Mouse (Mus musculus): ENCODE measurements at regions not wholly inside any gene's neighbourhood (a gene's known extent, or its start where the extent isn't known, plus 50 kb on each side); places are given as distances from the start of the nearest gene placed in this dataset.

DNA sequence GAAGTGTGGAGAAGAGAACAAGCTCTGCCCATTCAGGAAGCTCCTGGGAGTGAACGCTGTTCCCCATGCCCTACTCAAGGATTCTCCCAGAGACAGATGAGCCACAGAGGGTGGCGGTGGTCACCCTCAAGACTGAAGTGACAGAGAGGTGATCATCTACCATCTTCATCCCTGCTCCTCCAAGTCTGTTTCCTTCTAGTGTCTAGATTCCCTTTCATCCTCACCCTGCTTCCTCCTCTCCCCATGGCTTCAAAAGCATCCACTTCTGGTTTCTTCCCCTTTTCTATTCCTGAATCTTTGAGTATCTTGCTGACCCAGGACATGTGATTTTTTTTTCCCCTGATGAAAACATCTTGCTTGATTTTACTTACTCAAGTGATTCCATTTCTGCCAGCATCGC lies 298.6 kb upstream of the Nrp1 start:
- no peak for TF ChIP-seq CTCF (IDR thresholded peaks at IDR 0.05; ENCODE audit: control insufficient read depth, insufficient read depth, insufficient replicate concordance, low read depth, low read length)
- no peak for TF ChIP-seq POLR2A (IDR thresholded peaks at IDR 0.05; ENCODE audit: control insufficient read depth, low read depth, low read length)

All from testis, adult 2 months (tissue).